Mouse (Mus musculus): ENCODE measurements around the gene Slc7a14.

Gene Slc7a14

DNA sequence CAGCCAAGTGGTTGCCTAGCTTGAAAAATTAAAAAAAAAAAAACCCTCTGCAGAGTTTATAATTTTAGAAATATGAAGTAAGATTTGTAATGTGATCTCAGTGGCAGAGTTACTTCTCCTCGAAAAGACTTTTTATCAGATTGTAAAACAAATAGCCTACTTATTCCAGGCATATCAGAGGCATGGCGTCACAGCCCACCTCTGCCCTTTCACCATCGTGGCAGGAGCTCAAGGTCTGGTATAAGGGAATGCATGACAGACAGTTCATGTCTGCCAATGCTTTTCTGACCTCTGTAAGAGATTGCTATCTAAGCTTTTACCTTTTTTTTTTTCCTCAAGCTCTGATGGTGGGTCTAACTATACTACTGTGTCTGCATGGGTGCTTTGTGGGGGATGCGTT lies 102.1 kb downstream of the Slc7a14 start:
- no peak for DNase-seq

DNA sequence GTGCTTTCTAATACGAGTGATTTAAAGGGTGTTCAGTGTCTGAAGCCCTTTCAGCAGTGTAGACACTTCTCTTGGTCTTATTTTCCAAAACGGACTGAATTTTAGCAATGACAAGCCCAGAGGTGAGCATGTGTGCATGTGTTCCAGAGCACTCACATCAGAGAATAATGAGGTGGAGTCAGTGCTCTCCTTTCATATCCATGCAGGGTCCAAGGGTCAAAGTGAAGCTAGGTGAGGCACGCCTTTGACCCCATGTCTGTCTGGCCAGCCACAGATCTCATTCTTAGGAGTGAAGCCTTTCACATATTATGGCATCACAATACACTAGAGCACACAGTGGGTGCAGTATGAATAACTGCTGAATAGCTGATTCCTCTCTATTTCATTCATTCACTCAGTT lies 105.0 kb downstream of the Slc7a14 start:
- no peak for DNase-seq

- DNase-seq = no peak
Measured at GRCm38 (mm10) chr3:31203947-31204346, 106.2 kb downstream of the Slc7a14 start.

- DNase-seq = no peak
Measured at GRCm38 (mm10) chr3:31199162-31199877, 110.9 kb downstream of the Slc7a14 start.

GRCm38 (mm10) chr3:31191402-31191801 lies 118.8 kb downstream of the Slc7a14 start:
- DNase-seq = no peak

GRCm38 (mm10) chr3:31190342-31190741 lies 119.8 kb downstream of the Slc7a14 start:
- no peak for DNase-seq

GRCm38 (mm10) chr3:31166365-31166871 lies 143.8 kb downstream of the Slc7a14 start:
- peak; percentile 24 for DNase-seq

- no peak for DNase-seq
Measured at GRCm38 (mm10) chr3:31165803-31166202, 144.4 kb downstream of the Slc7a14 start.

GRCm38 (mm10) chr3:31162860-31163259 lies 147.3 kb downstream of the Slc7a14 start:
- no peak for DNase-seq

DNA sequence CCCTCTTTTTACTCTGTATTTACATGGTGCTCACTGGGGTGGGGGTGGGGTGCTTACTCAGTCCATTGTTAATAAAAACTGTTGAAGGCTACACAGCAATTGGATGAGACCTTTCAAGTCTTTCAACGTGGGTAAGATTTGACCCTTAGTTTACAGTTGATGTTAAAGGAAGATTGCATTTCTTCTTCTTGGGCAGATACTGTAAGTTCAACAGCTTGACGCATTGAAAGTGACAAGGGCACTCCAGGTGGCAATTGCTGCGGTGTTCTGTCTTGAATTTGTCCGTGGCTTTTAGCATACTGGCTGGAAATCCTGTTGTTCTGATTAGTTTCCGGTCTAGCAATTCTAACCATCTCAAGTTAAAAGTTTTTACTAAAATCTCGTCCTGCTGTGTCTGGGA lies 148.8 kb downstream of the Slc7a14 start:
- no peak for DNase-seq

DNA sequence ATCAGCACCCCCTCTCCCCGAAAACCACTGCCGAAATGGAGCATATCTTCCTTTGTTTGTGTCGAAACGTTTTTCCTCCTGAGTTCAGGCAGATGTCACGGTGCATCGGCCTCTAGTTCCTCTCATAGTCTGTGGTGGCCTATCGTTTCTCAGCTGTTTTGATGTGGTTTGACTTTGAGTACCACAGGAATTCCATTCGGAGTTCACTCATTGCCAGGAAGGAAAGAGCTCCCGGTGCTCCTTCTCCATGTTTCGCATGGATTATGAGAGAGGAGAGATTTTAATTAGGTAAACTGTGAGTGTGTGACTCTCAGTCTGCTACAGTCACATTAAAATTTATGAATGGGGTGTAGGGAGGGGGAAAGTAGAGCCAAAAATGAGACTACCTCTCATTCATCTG lies 150.1 kb downstream of the Slc7a14 start:
- no peak for DNase-seq

- no peak for DNase-seq
Measured at GRCm38 (mm10) chr3:31157776-31158175, 152.4 kb downstream of the Slc7a14 start.

DNA sequence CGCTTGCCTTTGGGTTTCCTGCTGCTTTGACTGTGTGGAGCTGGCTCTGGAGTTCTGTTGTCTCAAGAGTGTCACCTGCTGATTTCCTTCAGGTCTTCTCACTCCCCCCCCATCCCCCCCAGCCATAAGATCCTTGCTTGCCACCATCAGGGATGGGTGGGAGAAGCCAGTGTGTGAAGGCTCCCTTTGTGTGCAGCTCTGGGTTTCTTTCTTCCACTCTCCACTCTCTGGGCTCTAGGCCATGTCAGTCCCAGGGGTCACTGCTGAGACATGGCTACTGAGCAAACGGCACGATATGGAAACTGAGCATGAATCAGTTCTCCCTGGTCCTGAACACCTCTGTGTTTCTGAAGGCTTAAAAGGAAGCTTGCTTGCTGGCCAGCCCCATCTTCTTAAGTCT lies 154.1 kb downstream of the Slc7a14 start:
- DNase-seq = no peak

Measured in cerebellum, adult 11-12 months (tissue).